Mouse (Mus musculus) cerebellum, adult 2 months (tissue): ENCODE data around the gene Olfr66.

Source experiments
- CTCF ChIP-seq: fragments of 200-500 bp; IDR thresholded peaks from 2 replicates; pipeline ENCODE4 v1.5.1; 2011; ENCODE audit warnings: low read depth, mild to moderate bottlenecking, control low read depth, low read length, moderate library complexity, borderline replicate concordance; ENCODE audit not compliant: insufficient read depth
- POLR2A ChIP-seq: fragments of 200-500 bp; IDR thresholded peaks from 2 replicates; pipeline ENCODE4 v1.6.1; 2011; ENCODE audit warnings: low read length, control low read depth, borderline replicate concordance; ENCODE audit not compliant: insufficient read depth

DNA sequence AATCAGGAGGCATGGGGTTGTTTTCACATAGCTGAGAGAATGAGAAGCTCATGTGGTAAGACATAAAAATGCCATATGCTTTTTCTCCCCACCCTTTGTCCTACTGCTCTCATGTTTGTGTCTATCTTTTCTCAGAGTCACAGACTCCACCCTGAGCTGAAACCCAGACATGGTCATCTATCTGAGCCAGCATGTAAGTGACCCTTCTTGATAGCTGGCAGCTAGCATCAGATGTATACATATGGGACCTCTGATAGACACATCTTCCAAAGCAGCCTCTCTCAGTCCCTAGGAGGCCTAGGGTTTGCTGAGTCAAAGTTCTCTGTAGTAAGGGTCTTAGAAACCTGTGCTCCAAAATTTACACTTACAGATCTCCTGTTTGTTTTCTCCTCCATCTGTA lies 20.3 kb downstream of the Olfr66 start:
- TF ChIP-seq POLR2A (no peak), CTCF (no peak)
